Mouse (Mus musculus): ENCODE measurements around the gene Ndel1.

DNA sequence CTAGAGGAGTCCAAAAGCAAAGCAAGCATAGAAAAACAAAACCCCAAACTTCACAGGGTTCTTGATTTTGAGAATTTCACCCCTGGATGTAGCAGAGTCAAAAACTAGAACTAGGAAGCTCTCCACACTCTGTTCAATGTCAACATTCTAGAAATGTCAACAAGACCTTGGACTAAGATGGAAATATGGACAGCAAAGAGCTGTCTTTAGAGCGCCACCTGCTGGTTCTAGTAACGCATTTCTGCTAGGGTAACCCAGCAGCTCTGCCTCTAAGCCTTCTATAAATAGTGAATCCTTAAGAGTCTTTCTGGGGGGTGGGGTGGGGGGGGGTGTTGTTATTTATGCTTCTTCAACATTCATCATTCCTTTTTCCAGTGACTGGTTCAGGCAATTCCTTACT lies 3.2 kb upstream of the Ndel1 start:
- TF ChIP-seq CTCF (IDR thresholded peaks at IDR 0.05; ENCODE audit: insufficient read depth, low read depth, low read length) (no peak), POLR2A (IDR thresholded peaks at IDR 0.05; ENCODE audit: insufficient read depth, low read depth, low read length) (no peak)
